Mouse (Mus musculus) thymus, adult 2 months (tissue): ENCODE data around the gene Hfe2. TPM values are rescaled to one million over a fixed set of nuclear protein-coding genes. Genes with fewer than 3 reads are reported as not detected.
"Not testable (repeated sequence)": the region's sequence is repeated elsewhere in the genome, so short reads cannot be mapped to it uniquely, and the experiment has no call there.

Experiments
- DNase-seq: peaks from one replicate; pipeline ENCODE4 v3.0.0; 2021
- H3K27ac ChIP-seq: fragments of 200-500 bp; 2 replicates; pipeline ENCODE4 v1.5.1; 2012; ENCODE audit warnings: low read length, control low read depth; ENCODE audit not compliant: control insufficient read depth, insufficient read depth
- H3K27me3 ChIP-seq: fragments of 200-500 bp; 2 replicates; pipeline ENCODE4 v1.6.1; 2012; ENCODE audit warnings: mild to moderate bottlenecking, low read length, moderate library complexity, mixed read lengths; ENCODE audit not compliant: control insufficient read depth, insufficient read depth
- H3K36me3 ChIP-seq: fragments of 200-500 bp; 2 replicates; pipeline ENCODE4 v1.6.1; 2012; ENCODE audit warnings: mild to moderate bottlenecking, low read length, moderate library complexity; ENCODE audit not compliant: control insufficient read depth, insufficient read depth
- H3K4me1 ChIP-seq: fragments of 200-500 bp; replicated peaks from 2 replicates; pipeline ENCODE4 v1.6.1; 2012; ENCODE audit warnings: low read length; ENCODE audit not compliant: control insufficient read depth, insufficient read depth
- H3K4me3 ChIP-seq: fragments of 200-500 bp; 2 replicates; pipeline ENCODE4 v1.5.1; 2012; ENCODE audit warnings: mild to moderate bottlenecking, low read length, control low read depth, moderate library complexity; ENCODE audit not compliant: control insufficient read depth, insufficient read depth
- CTCF ChIP-seq: fragments of 200-500 bp; IDR thresholded peaks from 2 replicates; pipeline ENCODE4 v1.5.1; 2012; ENCODE audit warnings: mild to moderate bottlenecking, control low read depth, low read length, moderate library complexity, borderline replicate concordance; ENCODE audit not compliant: control insufficient read depth, poor library complexity, insufficient read depth; ENCODE audit errors: extremely low read depth
- POLR2A ChIP-seq: fragments of 200-500 bp; IDR thresholded peaks from 2 replicates; pipeline ENCODE4 v1.6.1; 2012; ENCODE audit warnings: mild to moderate bottlenecking, low read length, control low read depth, moderate library complexity; ENCODE audit not compliant: control insufficient read depth, poor library complexity, insufficient read depth; ENCODE audit errors: extremely low read depth
- WGBS: fragments of 180-500 bp; shearing (Covaris S2); methylation state at CpG from one replicate; pipeline ENCODE4 v1.1.7; 2018; 5-methylcytosine and 5-hydroxymethylcytosine counted together
- polyA plus RNA-seq: library from polyadenylated mRNA; depleted of rRNA; stranded (reverse); fragments of >200 nt; gene quantifications from 2 replicates; pipeline ENCODE4 v1.2.3, GENCODE M21; 2012

Gene Hfe2
- polyA plus RNA-seq, 1 experiment: 10.4 TPM

DNA sequence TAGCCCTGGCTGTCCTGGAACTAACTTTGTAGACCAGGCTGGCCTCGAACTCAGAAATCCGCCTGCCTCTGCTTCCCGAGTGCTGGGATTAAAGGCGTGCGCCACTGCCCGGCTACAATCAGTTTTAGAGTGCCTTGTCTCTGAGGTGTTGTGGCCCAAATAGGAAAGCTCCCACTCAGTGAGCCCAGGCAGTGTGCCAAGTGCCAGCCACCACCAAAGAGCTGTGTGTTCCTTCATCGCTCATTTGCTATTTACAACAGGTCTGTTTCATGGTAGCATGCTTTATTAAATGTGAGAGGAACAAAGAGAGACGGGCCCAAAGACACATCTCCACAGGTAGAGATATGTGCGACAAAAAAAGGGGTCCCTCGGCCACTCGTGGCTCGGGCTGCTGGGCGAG, 42.5 kb upstream of the Hfe2 start:
- no peaks in the 10 kb centered on the region for H3K27me3 ChIP-seq
- no peak for TF ChIP-seq CTCF
- TF ChIP-seq POLR2A: no peak
- DNase-seq: no peak

DNA sequence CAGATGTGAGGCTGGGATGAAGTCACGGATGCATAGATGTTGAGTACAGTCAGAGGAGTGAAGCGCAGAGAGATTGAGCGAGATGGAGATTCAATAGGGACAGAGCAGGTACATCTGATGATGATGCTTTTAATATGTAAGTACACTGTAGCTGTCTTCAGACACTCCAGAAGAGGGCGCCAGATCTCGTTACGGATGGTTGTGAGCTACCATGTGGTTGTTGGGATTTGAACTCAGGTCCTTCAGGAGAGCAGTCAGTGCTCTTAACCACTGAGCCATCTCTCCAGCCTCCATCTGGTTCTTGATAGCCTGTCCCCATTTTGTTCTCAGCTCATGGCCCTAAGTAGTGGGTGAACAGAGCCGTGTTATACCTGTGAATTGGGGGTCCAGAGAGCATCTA, 41.9 kb upstream of the Hfe2 start:
- not testable (repeated sequence) for H3K4me1 ChIP-seq, DNase-seq, H3K36me3 ChIP-seq, H3K4me3 ChIP-seq, H3K27me3 ChIP-seq, H3K27ac ChIP-seq
- WGBS: 87% methylated on average over 7 of the region's 7 CpGs

More for the DNA sequence above, 42.5 kb upstream of the Hfe2 start:
- Histone ChIP-seq H3K36me3 (no peaks in the 10 kb centered on the region), H3K4me1 (no peaks in the 10 kb centered on the region), H3K27ac (no peak overlapping the region), H3K4me3 (no peak overlapping the region)
- WGBS: 96% methylated on average over 13 of the region's 13 CpGs

DNA sequence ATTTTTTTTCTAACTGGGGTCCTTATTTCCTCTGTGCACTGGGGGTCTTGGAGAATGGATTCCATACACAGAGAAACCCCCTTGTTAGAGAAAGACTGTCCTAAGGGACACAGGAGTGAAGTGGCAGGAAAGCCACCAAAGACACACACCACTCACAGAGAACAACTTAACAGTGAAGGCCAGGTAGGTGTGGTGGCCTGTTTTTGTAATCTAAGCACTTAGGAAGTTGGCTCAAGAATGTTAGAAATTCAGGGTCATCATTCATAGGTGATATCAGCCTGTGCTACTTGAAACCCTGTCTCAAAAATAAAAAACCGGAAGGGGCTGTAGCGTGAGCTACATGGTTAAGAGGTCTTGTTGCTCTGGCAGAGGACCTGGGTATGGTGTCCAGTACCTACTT, 41.0 kb upstream of the Hfe2 start:
- 98% methylated on average over 2 of the region's 2 CpGs for WGBS
- peaks cover 2% of the 10 kb centered on the region for H3K4me1 ChIP-seq
- H3K4me3 ChIP-seq: no peak overlapping the region
- no peak for DNase-seq
- H3K27ac ChIP-seq: no peak overlapping the region
- H3K36me3 ChIP-seq: no peaks in the 10 kb centered on the region
- TF ChIP-seq CTCF (no peak), POLR2A (no peak)
- H3K27me3 ChIP-seq: no peaks in the 10 kb centered on the region

DNA sequence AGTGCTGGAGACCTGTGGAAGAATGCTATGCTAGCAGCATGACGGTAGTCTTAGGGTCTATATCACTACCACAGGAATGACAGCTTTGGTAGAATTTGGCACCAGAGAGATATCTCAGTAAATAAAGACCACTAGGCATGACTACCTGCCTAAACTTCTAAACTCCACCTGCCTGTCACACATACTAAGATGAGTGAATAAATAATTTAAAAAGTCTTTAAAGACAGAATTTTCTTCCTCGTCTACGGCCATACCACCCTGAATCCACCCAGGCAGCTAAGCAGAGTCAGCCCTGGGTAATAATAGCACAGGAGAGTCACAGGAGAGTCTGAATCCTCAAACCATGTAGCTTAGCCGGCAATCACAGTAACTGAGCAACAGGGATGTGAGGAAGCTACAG, 40.1 kb upstream of the Hfe2 start:
- Histone ChIP-seq H3K36me3 (no peaks in the 10 kb centered on the region), H3K27ac (no peak overlapping the region), H3K27me3 (no peaks in the 10 kb centered on the region), H3K4me1 (peaks cover 2% of the 10 kb centered on the region), H3K4me3 (no peak overlapping the region)
- TF ChIP-seq POLR2A: no peak
- no peak for TF ChIP-seq CTCF
- WGBS: 93% methylated on average over 4 of the region's 4 CpGs
- DNase-seq: no peak

DNA sequence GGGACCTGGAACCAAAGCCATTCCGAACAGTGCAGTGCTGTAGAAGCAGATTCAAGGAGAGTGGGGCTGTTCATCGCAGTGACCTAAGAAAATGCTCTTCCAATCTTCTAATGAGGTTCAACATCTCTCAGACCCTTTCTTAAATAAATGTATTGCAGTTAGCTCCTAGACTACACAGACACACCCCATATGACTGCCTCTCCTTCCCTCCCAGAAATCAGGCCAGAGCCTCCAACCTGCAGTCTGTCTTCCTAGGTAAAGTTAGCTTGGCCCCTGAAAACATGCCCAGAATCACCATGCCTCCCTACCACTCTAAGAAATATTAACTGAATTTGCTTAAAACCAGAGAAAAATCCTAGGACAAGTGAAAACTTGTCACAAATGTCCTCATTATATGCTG, 39.6 kb upstream of the Hfe2 start:
- whole genome bisulfite sequencing: 97% methylated on average over 2 of the region's 2 CpGs
- peaks cover 2% of the 10 kb centered on the region for H3K4me1 ChIP-seq
- no peaks in the 10 kb centered on the region for H3K36me3 ChIP-seq
- no peak for DNase-seq
- no peaks in the 10 kb centered on the region for H3K27me3 ChIP-seq
- H3K27ac ChIP-seq: no peak overlapping the region
- no peak overlapping the region for H3K4me3 ChIP-seq
- TF ChIP-seq CTCF: no peak
- no peak for TF ChIP-seq POLR2A

DNA sequence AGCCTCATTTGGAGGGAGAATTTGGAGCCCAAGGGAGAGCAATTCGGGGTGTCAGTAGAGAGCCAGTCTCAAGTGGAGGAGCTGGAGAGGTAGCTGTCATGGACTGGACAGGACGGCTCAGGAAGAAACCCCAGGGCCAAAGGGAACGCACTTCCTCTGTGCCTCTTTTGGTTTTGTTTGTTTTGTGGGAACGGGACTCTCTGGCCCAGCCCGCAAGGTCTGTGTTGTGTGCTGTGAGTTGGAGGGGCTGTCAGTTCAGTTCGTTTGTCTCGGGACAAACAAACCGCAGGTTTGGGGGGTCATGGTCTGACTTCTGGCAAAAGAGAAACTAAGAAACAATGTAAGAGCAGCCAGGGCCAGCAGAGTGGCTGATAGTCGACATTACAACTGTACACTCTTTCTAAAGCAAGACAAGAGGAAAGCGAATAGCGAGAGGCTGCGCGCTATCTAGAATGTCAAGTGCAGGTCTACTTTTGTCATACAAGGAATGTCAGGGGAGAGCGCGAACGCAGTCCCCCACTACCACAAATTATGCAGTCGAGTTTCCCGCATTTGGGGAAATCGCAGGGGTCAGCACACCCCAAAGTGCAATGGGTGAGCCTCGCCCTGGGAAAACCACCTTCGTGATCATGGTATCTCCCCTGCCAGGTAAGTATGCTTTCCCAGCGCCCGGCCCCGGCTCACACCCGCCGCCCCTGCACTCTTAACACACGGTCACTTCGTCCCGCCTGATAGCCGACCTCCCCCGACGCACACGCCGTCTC, 38.7 kb upstream of the Hfe2 start:
- not testable (repeated sequence) for DNase-seq, H3K36me3 ChIP-seq, H3K27ac ChIP-seq, H3K27me3 ChIP-seq, H3K4me1 ChIP-seq, H3K4me3 ChIP-seq
- 2% methylated on average over 4 of the region's 34 CpGs for WGBS

DNA sequence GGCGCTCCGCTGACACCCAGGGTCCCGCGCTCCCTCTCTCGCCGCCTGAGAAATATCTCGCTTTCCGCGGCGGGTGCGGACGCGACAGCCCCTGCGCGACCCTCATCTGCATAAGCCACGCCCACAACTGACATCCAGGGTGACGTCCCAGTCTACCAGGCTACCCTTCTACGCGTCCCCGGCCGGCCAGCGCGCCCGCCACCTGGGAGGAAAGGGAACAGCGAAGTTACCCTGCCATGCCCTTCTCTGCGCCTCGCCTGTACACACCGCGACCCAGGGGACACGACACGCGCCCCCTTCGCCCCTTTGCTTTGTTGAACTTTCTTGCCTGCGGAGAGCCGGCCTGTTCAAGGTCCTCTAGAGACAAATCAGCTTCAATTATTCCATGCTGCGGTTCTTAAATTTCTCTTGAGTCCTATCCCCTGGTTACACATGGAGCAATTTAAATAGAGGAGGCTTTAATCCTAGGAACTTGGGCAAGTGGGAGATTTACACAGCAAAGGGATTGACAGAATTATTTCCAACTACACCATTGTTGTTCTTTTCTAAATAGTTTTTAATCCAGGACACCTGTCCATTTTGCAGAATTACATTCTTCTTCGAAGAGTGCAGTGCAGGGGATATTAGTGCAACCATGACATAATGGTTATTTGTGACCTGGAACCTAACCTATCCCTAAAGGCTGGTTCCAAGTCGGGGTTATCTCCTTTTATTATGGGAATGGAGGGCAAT, 38.0 kb upstream of the Hfe2 start:
- Histone ChIP-seq H3K27ac (peak overlapping the region; percentile 71), H3K4me3 (peak overlapping the region; percentile 36; the same call in 1 of the 2 replicates)
- H3K4me1 ChIP-seq, H3K36me3 ChIP-seq, DNase-seq, H3K27me3 ChIP-seq: not testable (repeated sequence)
- WGBS: 8% methylated on average over 9 of the region's 38 CpGs
